Mouse (Mus musculus): ENCODE data around the gene Aip. TPM values are rescaled to one million over a fixed set of nuclear protein-coding genes. Genes with fewer than 3 reads are reported as not detected.

The Aip gene
- polyA plus RNA-seq (2012; rRNA removed; ENCODE audit: low replicate concordance), result 127 and 158 TPM in 2 replicates

GRCm38 (mm10) chr19:4125741-4126696, at the start of gene Aip:
Gene Aip, minus strand, starts transcription at chr19:4125858.

GRCm38 (mm10) chr19:4162646-4163542, 37.2 kb upstream of the Aip start, which contains the start of gene Rps6kb2:
Gene Rps6kb2, minus strand, starts transcription at chr19:4163354.

GRCm38 (mm10) chr19:4153232-4153654, 27.6 kb upstream of the Aip start, which contains the start of gene Ptprcap:
Gene Ptprcap, plus strand, starts transcription at chr19:4153604.

GRCm38 (mm10) chr19:4148491-4148806, 22.8 kb upstream of the Aip start, which contains the start of gene Coro1b:
Gene Coro1b, plus strand, starts transcription at chr19:4148619.

GRCm38 (mm10) chr19:4143759-4144268, 18.2 kb upstream of the Aip start, which contains the start of gene Cabp4:
Gene Cabp4, minus strand, starts transcription at chr19:4144033.

GRCm38 (mm10) chr19:4139446-4139845, 13.8 kb upstream of the Aip start, which contains the start of gene Gpr152:
Gene Gpr152, plus strand, starts transcription at chr19:4139787.

GRCm38 (mm10) chr19:4099837-4100717, 25.6 kb downstream of the Aip start, which contains the start of gene Pitpnm1:
Gene Pitpnm1, plus strand, starts transcription at chr19:4099998.

GRCm38 (mm10) chr19:4096642-4097440, 28.8 kb downstream of the Aip start, which contains the start of gene Cdk2ap2:
Gene Cdk2ap2, plus strand, starts transcription at chr19:4097182.

GRCm38 (mm10) chr19:4081394-4081793, 44.3 kb downstream of the Aip start, which contains the start of gene Cabp2:
Gene Cabp2, plus strand, starts transcription at chr19:4081578.

Other genes starting within 250 kb of the Aip start
- 152 and 212 TPM in 2 replicates for gene Tcirg1, start 218.7 kb downstream of the Aip start, polyA plus RNA-seq (2012; rRNA removed; ENCODE audit: low replicate concordance)
- gene Ndufs8, start 213.1 kb downstream of the Aip start, polyA plus RNA-seq (2012; rRNA removed; ENCODE audit: low replicate concordance), result 277 and 311 TPM in 2 replicates
- gene Aldh3b1, start 196.1 kb downstream of the Aip start, polyA plus RNA-seq (2012; rRNA removed; ENCODE audit: low replicate concordance), result 11.6 and 18.9 TPM in 2 replicates
- 165 and 222 TPM in 2 replicates for gene Unc93b1, start 190.7 kb downstream of the Aip start, polyA plus RNA-seq (2012; rRNA removed; ENCODE audit: low replicate concordance)
- 0.50 and 1.5 TPM in 2 replicates for gene Aldh3b3, start 167.2 kb downstream of the Aip start, polyA plus RNA-seq (2012; rRNA removed; ENCODE audit: low replicate concordance)
- gene Aldh3b2, start 153.5 kb downstream of the Aip start, polyA plus RNA-seq (2012; rRNA removed; ENCODE audit: low replicate concordance), result 23.0 and 56.2 TPM in 2 replicates
- gene Acy3, start 139.3 kb downstream of the Aip start, polyA plus RNA-seq (2012; rRNA removed; ENCODE audit: low replicate concordance), result 37.6 and 75.0 TPM in 2 replicates
- gene Tbx10, start 133.1 kb downstream of the Aip start, polyA plus RNA-seq (2012; rRNA removed; ENCODE audit: low replicate concordance), result not detected in 2 replicates
- 8.2 and 27.4 TPM in 2 replicates for gene Nudt8, start 125.3 kb downstream of the Aip start, polyA plus RNA-seq (2012; rRNA removed; ENCODE audit: low replicate concordance)
- 0.85 and 3.3 TPM in 2 replicates for gene Gm49405, start 125.2 kb downstream of the Aip start, polyA plus RNA-seq (2012; rRNA removed; ENCODE audit: low replicate concordance)
- 3.1 and 10.1 TPM in 2 replicates for gene Doc2g, start 122.5 kb downstream of the Aip start, polyA plus RNA-seq (2012; rRNA removed; ENCODE audit: low replicate concordance)
- gene Ndufv1, start 113.1 kb downstream of the Aip start, polyA plus RNA-seq (2012; rRNA removed; ENCODE audit: low replicate concordance), result 208 and 265 TPM in 2 replicates
- 601 and 616 TPM in 2 replicates for gene Gstp1, start 87.9 kb downstream of the Aip start, polyA plus RNA-seq (2012; rRNA removed; ENCODE audit: low replicate concordance)
- 48.1 and 59.0 TPM in 2 replicates for gene Gstp2, start 79.8 kb downstream of the Aip start, polyA plus RNA-seq (2012; rRNA removed; ENCODE audit: low replicate concordance)
- gene Gstp3, start 66.3 kb downstream of the Aip start, polyA plus RNA-seq (2012; rRNA removed; ENCODE audit: low replicate concordance), result 2.2 and 2.5 TPM in 2 replicates
- gene Cabp2, start 44.3 kb downstream of the Aip start, polyA plus RNA-seq (2012; rRNA removed; ENCODE audit: low replicate concordance), result not detected in 2 replicates
- gene Cdk2ap2, start 28.7 kb downstream of the Aip start, polyA plus RNA-seq (2012; rRNA removed; ENCODE audit: low replicate concordance), result 139 and 211 TPM in 2 replicates
- 115 and 122 TPM in 2 replicates for gene Pitpnm1, start 25.9 kb downstream of the Aip start, polyA plus RNA-seq (2012; rRNA removed; ENCODE audit: low replicate concordance)
- gene Gpr152, start 13.9 kb upstream of the Aip start, polyA plus RNA-seq (2012; rRNA removed; ENCODE audit: low replicate concordance), result 0.26 and 0.43 TPM in 2 replicates
- gene Cabp4, start 18.2 kb upstream of the Aip start, polyA plus RNA-seq (2012; rRNA removed; ENCODE audit: low replicate concordance), result 0.59 and 0.64 TPM in 2 replicates
- 355 and 367 TPM in 2 replicates for gene Coro1b, start 22.8 kb upstream of the Aip start, polyA plus RNA-seq (2012; rRNA removed; ENCODE audit: low replicate concordance)
- gene Ptprcap, start 27.7 kb upstream of the Aip start, polyA plus RNA-seq (2012; rRNA removed; ENCODE audit: low replicate concordance), result 5.9 and 12.6 TPM in 2 replicates
- gene Rps6kb2, start 37.5 kb upstream of the Aip start, polyA plus RNA-seq (2012; rRNA removed; ENCODE audit: low replicate concordance), result 48.6 and 51.8 TPM in 2 replicates
- 12.9 and 15.8 TPM in 2 replicates for gene Carns1, start 49.6 kb upstream of the Aip start, polyA plus RNA-seq (2012; rRNA removed; ENCODE audit: low replicate concordance)
- gene Tbc1d10c, start 65.4 kb upstream of the Aip start, polyA plus RNA-seq (2012; rRNA removed; ENCODE audit: low replicate concordance), result 4.8 and 10.3 TPM in 2 replicates
- 495 and 521 TPM in 2 replicates for gene Ppp1ca, start 66.2 kb upstream of the Aip start, polyA plus RNA-seq (2012; rRNA removed; ENCODE audit: low replicate concordance)
- 37.6 and 43.6 TPM in 2 replicates for gene Rad9a, start 75.8 kb upstream of the Aip start, polyA plus RNA-seq (2012; rRNA removed; ENCODE audit: low replicate concordance)
- 8.6 and 37.5 TPM in 2 replicates for gene Clcf1, start 88.4 kb upstream of the Aip start, polyA plus RNA-seq (2012; rRNA removed; ENCODE audit: low replicate concordance)
- not detected in 2 replicates for gene AC109138.7, start 88.5 kb upstream of the Aip start, polyA plus RNA-seq (2012; rRNA removed; ENCODE audit: low replicate concordance)
- 133 and 268 TPM in 2 replicates for gene Pold4, start 106.0 kb upstream of the Aip start, polyA plus RNA-seq (2012; rRNA removed; ENCODE audit: low replicate concordance)
- 50.2 and 94.5 TPM in 2 replicates for gene Ssh3, start 143.3 kb upstream of the Aip start, polyA plus RNA-seq (2012; rRNA removed; ENCODE audit: low replicate concordance)
- gene Ankrd13d, start 157.3 kb upstream of the Aip start, polyA plus RNA-seq (2012; rRNA removed; ENCODE audit: low replicate concordance), result 3.6 and 11.6 TPM in 2 replicates
- gene Grk2, start 180.4 kb upstream of the Aip start, polyA plus RNA-seq (2012; rRNA removed; ENCODE audit: low replicate concordance), result 78.6 and 99.4 TPM in 2 replicates

Data from subcutaneous adipose tissue, adult 2 months (tissue).